Mouse (Mus musculus): ENCODE measurements around the gene Rap2c.

GRCm38 (mm10) chrX:51017851-51018785, at the start of gene Rap2c:
- TF ChIP-seq CTCF (IDR thresholded peaks at IDR 0.05; ENCODE audit: borderline replicate concordance, insufficient read depth, low read depth, low read length), result no peak
- TF ChIP-seq POLR2A (IDR thresholded peaks at IDR 0.05; ENCODE audit: borderline replicate concordance, insufficient read depth, low read length), result no peak

All from cerebellum, adult 2 months (tissue).